Mouse (Mus musculus) granulocyte monocyte progenitor cell, adult 5-6 weeks (primary cell): ENCODE measurements at regions not wholly inside any gene's neighbourhood (a gene's known extent, or its start where the extent isn't known, plus 50 kb on each side); places are given as distances from the start of the nearest gene placed in this dataset.

Source experiments
- ATAC-seq: replicated peaks from 2 replicates; pipeline ENCODE4 v1.8.0; 2016; ENCODE audit warnings: mild to moderate bottlenecking, moderate TSS enrichment, inconsistent platforms; ENCODE audit not compliant: poor library complexity, severe bottlenecking

DNA sequence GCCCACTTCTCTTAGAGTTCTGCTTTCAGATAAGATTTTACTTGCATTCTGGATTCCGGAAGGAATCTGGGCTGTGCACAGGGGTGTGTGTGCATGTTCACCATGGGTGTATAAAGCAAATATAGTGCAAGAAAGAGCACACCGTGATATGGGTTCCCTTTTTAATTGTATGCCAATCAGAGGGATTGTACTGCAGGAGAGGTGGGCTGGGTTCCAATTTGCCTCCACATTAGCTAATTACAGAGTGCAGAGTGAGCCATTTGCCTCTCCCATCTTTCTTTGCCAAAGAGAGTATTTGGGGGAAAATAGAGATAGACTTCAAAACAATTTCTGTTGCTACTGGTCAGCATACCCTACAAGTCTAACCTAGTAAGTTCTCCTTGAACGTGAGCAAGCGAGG is 86.4 kb upstream of the 4930583I09Rik start:
- no peak for ATAC-seq

DNA sequence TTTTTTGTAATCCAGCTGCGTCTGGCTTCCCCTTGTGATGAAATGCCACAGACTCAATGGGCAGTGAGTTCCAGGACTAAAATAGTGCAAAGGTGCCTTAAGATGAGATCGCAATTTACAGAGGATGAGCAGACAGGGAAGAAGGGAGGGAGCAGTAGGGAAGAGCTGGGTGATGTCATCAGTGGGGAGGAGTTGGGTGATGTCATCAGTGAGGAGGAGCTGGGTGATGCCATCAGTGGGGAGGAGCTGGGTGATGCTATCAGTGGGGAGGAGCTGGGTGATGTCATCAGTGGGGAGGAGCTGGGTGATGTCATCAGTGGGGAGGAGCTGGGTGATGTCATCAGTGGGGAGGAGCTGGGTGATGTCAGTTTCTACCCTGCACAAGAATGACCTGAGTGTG is 84.4 kb upstream of the 4930583I09Rik start:
- peak; percentile 30; the same call in 1 of the 2 replicates for ATAC-seq

DNA sequence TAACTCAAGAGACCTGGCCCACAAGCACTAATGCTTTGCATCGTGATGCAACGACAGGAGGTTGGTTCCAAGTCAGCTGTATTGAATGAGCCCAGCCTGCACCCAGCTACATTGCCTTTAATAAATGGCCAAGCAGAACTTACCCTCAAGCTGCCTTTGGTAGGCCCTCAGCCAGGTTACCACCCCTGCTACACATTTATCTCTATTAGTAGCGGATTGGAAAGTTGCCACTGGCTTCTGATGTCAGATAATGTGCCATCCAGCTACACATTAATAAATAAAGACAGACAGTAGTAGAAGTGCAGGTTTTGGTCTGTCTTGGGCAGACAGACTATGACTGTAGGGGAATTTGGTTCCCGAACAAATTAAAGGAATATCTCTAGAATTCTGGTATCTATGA is 82.0 kb upstream of the 4930583I09Rik start:
- ATAC-seq = no peak

DNA sequence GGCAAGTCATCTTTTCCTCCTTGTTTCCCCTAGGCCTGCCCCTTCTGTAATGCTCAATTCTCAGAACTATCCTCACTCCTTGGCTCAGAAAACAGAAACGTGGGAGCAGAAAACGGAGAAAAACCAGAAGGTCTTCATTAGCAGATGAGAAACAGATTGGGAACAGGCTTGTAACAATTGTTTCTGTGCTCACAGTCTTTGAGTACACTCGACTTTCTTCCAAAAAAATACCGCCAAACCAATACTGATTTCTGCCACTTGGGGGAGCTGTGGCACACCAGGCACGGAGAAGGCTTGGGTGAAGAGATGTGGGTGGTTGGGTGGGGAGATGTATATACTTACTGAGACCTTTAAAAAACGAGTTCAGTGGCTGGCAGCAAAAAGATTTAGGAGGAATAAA is 80.8 kb upstream of the 4930583I09Rik start:
- ATAC-seq = no peak

DNA sequence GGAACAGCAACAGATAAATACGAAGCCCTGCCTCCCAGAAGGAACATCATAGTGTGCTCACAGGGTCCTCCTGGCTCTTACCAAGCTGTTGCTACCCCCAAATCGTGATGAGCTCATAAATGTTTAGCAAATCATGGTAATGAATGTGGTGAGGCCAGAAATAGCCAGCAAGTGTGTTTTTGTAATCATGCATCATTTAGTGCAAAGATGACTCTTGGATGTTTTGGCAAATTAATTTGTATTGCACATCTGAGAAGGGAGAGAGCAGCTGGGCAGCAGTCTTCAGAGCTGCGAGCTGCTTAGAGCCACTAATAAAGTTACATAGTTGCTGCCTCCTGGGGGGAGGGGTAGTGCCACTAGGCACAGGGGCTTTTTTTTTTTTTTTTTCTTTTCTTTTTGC is 79.8 kb upstream of the 4930583I09Rik start:
- no peak for ATAC-seq

DNA sequence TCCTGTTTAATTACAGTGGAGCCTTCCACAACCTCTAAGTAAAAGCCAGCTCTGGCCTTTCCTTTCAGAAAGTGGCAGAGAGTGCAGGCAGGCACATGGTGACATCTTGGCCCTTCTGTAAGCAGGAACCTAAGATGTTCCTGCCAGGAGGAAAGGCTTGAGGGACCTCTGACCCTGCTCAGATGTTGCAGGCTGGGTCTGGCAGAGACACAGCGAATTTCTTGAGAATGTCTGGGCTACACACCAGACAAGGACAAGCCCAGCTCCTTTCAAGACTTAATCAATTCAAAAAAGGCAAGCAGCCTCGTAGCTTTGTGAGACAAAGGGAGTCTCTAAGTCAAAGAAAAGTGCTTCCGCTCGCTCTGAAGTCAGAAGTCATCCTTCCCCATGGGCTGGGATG is 79.2 kb upstream of the 4930583I09Rik start:
- ATAC-seq = no peak

DNA sequence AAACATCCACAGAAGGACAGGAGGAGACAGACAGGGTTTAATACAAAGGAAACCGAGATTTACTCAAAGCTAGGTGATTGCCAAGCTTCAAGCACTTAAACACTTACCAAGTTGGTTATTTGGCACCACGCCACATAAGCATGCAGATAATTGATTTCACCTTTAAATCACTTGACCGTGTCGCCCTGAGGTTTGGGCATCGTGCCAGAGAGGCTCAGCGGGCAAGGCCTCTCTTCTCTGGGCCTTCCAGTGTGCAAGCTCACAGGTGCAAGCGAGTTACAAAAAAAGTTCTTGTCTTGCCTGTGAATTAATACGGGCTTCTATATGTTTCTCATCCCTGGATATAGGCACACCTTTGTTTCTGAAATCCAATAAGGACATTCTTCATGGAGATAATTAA is 78.4 kb upstream of the 4930583I09Rik start:
- no peak for ATAC-seq

DNA sequence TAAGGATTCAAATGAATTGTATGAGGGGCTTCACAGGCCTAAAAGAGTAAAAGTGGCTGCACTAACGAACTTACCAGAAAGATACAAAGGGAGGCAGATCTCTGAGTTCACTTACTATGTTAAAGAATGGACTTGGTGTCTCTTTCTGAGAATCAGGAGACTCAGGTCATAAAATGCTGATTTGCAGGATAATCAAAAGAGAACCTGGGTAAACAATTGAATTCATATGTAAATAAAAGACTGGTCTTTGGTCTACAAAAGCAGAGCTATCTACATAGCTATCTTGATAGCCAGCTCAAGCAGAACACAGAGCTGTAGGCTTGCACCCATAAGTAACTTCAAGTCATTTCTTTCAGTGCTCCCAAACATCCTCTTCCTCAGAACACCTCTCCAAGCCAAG is 72.8 kb upstream of the 4930583I09Rik start:
- ATAC-seq = no peak

DNA sequence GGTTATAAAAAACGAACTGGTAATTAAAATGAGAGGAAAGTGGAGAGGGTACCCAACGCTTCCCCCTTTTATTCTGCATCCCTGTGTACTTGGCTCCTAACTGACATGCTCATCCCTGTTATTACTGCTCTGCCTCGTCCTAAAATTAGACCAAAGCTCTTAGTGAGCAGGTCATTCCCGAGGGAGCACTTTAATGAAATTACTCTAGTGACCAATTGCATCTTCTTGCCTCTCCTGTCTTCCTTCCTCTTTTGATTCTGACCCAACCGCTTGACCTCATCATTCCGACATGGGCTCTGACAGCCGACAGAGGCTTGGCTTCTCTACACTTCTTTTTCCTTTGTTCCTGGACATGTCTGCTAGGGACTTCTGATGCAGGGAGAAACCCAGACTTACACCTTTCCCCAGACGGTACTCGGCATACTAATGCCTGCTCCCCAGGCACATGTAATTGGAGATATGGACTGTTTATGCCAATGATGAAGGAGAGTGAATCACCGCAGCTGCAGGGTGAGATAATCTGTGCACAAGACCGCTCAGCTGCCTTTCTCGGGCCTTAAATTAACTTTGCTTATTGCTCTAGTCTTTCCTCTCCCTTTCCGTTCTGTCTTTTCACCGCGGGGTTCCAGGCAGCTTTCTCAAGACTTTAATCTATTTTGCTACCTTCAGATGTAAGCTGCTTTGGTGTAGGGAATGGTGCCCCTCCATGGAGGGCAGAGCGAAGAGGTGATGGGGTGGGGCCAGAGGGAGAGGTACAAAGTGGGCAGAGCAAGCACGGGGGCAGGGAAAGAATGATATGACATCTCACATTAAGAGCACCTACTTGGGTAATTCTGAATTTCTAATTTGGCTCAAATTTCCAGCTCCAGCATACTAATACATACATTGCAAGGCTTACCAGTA is 66.1 kb upstream of the 4930583I09Rik start:
- ATAC-seq = no peak

DNA sequence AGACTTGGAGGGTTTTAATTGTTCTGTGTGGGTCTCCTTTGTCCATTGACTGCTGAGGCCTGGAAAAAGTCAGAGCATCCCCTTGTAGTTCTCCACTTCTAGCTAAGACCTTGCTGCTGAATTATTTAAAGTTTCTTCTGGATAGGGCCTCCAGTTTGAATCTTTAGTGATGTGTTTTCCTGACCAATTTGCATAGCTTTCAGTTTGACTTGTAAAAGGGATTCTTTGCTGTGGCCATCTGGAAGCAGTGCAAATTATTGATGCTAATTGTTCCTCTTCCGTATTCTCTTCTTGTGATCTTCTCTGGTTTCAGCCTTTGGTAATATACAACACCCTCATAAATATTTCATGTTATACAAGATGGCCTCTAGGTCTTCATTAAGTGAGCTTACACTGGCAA is 61.6 kb upstream of the 4930583I09Rik start:
- ATAC-seq = no peak

DNA sequence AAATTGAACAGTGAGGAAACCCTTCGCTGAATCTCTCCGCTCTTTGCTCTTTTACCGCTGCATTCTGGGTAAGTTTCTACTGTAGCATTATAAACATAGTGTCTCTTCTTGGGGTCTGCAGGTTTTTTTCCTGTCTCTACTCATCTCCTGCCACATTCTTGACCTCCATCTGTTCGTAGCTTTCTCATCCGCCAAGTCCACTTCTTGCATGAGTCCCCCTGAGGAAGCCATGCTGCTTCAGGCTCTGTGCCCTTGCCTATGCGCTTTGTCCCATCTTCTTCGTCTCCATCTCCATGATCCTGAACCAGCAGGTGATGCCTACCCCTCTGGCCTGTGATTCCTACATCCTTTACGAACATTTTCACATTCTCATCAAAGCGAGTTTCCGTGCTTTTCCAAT is 60.0 kb upstream of the 4930583I09Rik start:
- no peak for ATAC-seq

DNA sequence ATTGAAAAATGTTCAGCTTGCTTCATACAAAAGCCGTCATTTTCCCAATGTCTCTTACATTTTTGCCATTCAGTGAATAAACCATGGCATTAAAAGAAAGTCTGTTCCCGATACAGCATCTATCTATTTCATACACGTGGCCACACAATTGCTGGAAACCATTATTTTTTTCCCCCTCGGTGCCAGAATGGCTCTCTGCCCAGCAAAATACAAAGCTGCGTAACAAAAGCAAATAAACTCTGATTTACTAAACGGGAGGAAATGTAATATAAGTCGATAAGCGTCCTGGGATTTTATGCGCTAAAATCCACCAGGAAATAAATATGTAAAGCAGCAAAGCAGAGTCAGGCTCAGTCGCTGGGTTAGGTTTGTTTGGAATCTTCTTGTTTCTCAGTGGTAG is 59.6 kb upstream of the 4930583I09Rik start:
- no peak for ATAC-seq

DNA sequence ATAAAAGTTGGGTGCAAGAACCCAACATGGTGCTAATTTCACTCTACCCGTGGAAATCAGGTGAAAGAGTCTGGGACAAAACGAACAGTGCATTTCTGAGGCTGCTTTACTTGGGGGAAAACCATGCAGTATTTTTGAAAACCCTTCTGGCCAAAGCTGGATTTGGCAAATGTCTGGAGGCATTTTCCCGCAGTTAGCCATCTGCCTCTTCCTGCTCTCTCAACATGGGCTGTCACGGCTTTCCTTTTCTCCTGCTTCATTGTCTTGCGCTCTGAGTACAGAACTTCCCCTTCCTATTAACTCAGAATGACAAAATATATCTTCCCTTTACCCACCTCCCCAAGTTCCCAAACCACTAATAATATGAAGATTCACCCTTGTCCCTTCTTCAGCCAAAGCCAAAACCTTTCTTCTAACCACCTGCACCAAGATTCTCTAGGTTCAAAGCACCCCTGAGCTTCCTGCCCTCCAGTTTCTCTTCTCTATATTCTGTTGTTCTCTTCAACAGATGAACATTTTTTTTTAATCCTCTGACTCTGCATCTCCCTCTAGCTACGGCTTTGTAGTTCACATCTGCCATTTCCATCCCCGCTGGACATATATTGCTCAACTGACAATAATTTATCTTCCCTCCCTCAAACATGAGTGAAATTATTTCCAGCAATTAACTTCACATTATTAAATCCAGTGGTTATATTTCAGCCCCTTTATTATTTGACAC is 57.5 kb upstream of the 4930583I09Rik start:
- no peak for ATAC-seq
